Comparison of ENCODE assay signal across 8 mouse cellular contexts in genomic region chr13:91372130-91372875, GRCm38 (mm10).
A peak's percentile ranks its signal among the peaks of the same experiment; 100 is the strongest.
DNase-seq lines count a peak whose midpoint lies in the region; ATAC-seq and TF ChIP-seq lines count a peak whose summit lies in the region.

No protein-coding gene starts in this region.

- H3K4me3 ChIP-seq in layer of hippocampus, adult 2 months = no peak overlapping the region
- no peak overlapping the region for H3K4me3 ChIP-seq in heart, embryonic 10.5 days
- H3K4me3 ChIP-seq in liver, embryonic 14.5 days (ENCODE audit: insufficient read depth in 1 of 2, low read depth in 2 of 2, low read length in 2 of 2) = no peak overlapping the region
- no peak overlapping the region for H3K4me3 ChIP-seq in neural tube, embryonic 15.5 days (replicated peaks)

- H3K4me1 ChIP-seq in heart, embryonic 10.5 days = peaks cover 30% of the 10 kb centered on the region
- peaks cover 16 to 27% of the 10 kb centered on the region in 2 experiments for H3K4me1 ChIP-seq in liver, embryonic 14.5 days (replicated peaks; ENCODE audit: control insufficient read depth in 2 of 2, insufficient read depth in 2 of 2, low read length in 1 of 2)
- H3K4me1 ChIP-seq in neural tube, embryonic 15.5 days = peaks cover 56% of the 10 kb centered on the region

- no peak overlapping the region; the same call in 1 of the 2 replicates for H3K9ac ChIP-seq in liver, embryonic 14.5 days (replicated peaks)
- H3K9ac ChIP-seq in neural tube, embryonic 15.5 days (replicated peaks) = no peak overlapping the region

- ATAC-seq in liver, embryonic 14.5 days (ENCODE audit: insufficient read depth) = peak; percentile 44; the same call in 1 of the 2 replicates
- no peak for ATAC-seq in neural tube, embryonic 15.5 days (ENCODE audit: low FRiP score)

- TF ChIP-seq EP300 in liver, embryonic 14.5 days (IDR thresholded peaks at IDR 0.05; ENCODE audit: low read depth) = no peak

- peak overlapping the region; percentile 92 for H3K4me2 ChIP-seq in liver, embryonic 14.5 days (ENCODE audit: low read depth)
- H3K4me2 ChIP-seq in neural tube, embryonic 15.5 days = no peak overlapping the region

- no peak for DNase-seq in layer of hippocampus, adult 2 months (ENCODE audit: low spot score in 2 of 2)
- DNase-seq in layer of hippocampus, postnatal 10 days (ENCODE audit: low spot score in 2 of 2) = no peak
- DNase-seq in cerebellum, postnatal 36 days = peak; percentile 52 to 55
- no peak for DNase-seq in heart, embryonic 10.5 days (ENCODE audit: low spot score)
- no peak for DNase-seq in liver, embryonic 14.5 days (ENCODE audit: low read depth in 3 of 3, low spot score in 3 of 3)
- no peak for DNase-seq in layer of hippocampus, adult 8-10 months (ENCODE audit: low spot score in 2 of 2)
- DNase-seq in adrenal gland, adult 2 months = no peak

- peak overlapping the region; percentile 95 for H3K27ac ChIP-seq in layer of hippocampus, adult 2 months
- peak overlapping the region; percentile 99 for H3K27ac ChIP-seq in heart, embryonic 10.5 days
- no peak overlapping the region for H3K27ac ChIP-seq in liver, embryonic 14.5 days
- peak overlapping the region; percentile 96 for H3K27ac ChIP-seq in neural tube, embryonic 15.5 days (replicated peaks)

- no peaks in the 10 kb centered on the region for H3K36me3 ChIP-seq in heart, embryonic 10.5 days
- no peaks in the 10 kb centered on the region for H3K36me3 ChIP-seq in liver, embryonic 14.5 days (replicated peaks; ENCODE audit: control insufficient read depth, insufficient read depth, low read depth)
- H3K36me3 ChIP-seq in neural tube, embryonic 15.5 days = no peaks in the 10 kb centered on the region

- H3K27me3 ChIP-seq in heart, embryonic 10.5 days (ENCODE audit: insufficient read depth, poor library complexity, severe bottlenecking) = no peaks in the 10 kb centered on the region
- no peaks in the 10 kb centered on the region for H3K27me3 ChIP-seq in liver, embryonic 14.5 days (ENCODE audit: control insufficient read depth, insufficient read depth, low read length)
- no peaks in the 10 kb centered on the region for H3K27me3 ChIP-seq in neural tube, embryonic 15.5 days (replicated peaks)

- no peaks in the 10 kb centered on the region for H3K9me3 ChIP-seq in heart, embryonic 10.5 days
- H3K9me3 ChIP-seq in liver, embryonic 14.5 days (ENCODE audit: control insufficient read depth, low read length) = no peaks in the 10 kb centered on the region
- H3K9me3 ChIP-seq in neural tube, embryonic 15.5 days (replicated peaks) = no peaks in the 10 kb centered on the region

- WGBS in heart, embryonic 10.5 days = 45% methylated on average over 11 of the region's 11 CpGs
- 38% methylated on average over 11 of the region's 11 CpGs for WGBS in liver, embryonic 14.5 days (ENCODE audit: insufficient replicate concordance)
- WGBS in neural tube, embryonic 15.5 days = 43% methylated on average over 11 of the region's 11 CpGs

- no peak for TF ChIP-seq CTCF in layer of hippocampus, adult 2 months (conservative IDR thresholded peaks at IDR 0.05)
- TF ChIP-seq CTCF in liver, embryonic 14.5 days (IDR thresholded peaks at IDR 0.05; ENCODE audit: low read depth) = no peak

Comparison
In these comparisons a context has a peak if more than half of its experiments do, and no peak if none do; other contexts are left out.
1. DNase-seq: peak in cerebellum, postnatal 36 days (2 of 2); none in layer of hippocampus, adult 2 months (0 of 2), layer of hippocampus, postnatal 10 days (0 of 2), heart, embryonic 10.5 days (single experiment), liver, embryonic 14.5 days (0 of 3), layer of hippocampus, adult 8-10 months (0 of 2) and adrenal gland, adult 2 months (single experiment).